Mouse (Mus musculus): ENCODE results near the gene Gnai2. TPM values are rescaled to one million over a fixed set of nuclear protein-coding genes. Genes with fewer than 3 reads are reported as not detected.
"Not testable (repeated sequence)": the region's sequence is repeated elsewhere in the genome, so short reads cannot be mapped to it uniquely, and the experiment has no call there.

The Gnai2 gene
- polyA plus RNA-seq, 1 experiment = 388 TPM

- Histone ChIP-seq H3K4me3 (ENCODE audit: insufficient read depth, low read length) (peak within 1 kb of the TSS; percentile 81), H3K4me1 (ENCODE audit: control insufficient read depth, insufficient read depth, low read length) (peaks cover 4% of the 10 kb centered on the region; the same call in 1 of the 2 replicates), H3K27ac (ENCODE audit: insufficient read depth, low read length) (peak within 1 kb of the TSS; percentile 31; the same call in 1 of the 2 replicates)
- no peak for TF ChIP-seq CTCF (IDR thresholded peaks at IDR 0.05; ENCODE audit: borderline replicate concordance, insufficient read depth, low read length)
- TF ChIP-seq POLR2A (IDR thresholded peaks at IDR 0.05; ENCODE audit: low read depth, low read length) = no peak
These were observed 67.4 kb downstream of the Gnai2 start, which contains the start of gene Hyal2 for GRCm38 (mm10) chr9:107567702-107568319. Gene Hyal2 (plus strand): TSS chr9:107567945.

- Histone ChIP-seq H3K4me3 (ENCODE audit: insufficient read depth, low read length) (no peak overlapping the region), H3K4me1 (ENCODE audit: control insufficient read depth, insufficient read depth, low read length) (peaks cover 4% of the 10 kb centered on the region; the same call in 1 of the 2 replicates), H3K27ac (ENCODE audit: insufficient read depth, low read length) (no peak overlapping the region)
- TF ChIP-seq CTCF (IDR thresholded peaks at IDR 0.05; ENCODE audit: borderline replicate concordance, insufficient read depth, low read length) (no peak), POLR2A (IDR thresholded peaks at IDR 0.05; ENCODE audit: low read depth, low read length) (no peak)
These were observed 68.3 kb downstream of the Gnai2 start for GRCm38 (mm10) chr9:107566855-107567254.

GRCm38 (mm10) chr9:107566041-107566709, 69.0 kb downstream of the Gnai2 start:
- peaks cover 4% of the 10 kb centered on the region; the same call in 1 of the 2 replicates for H3K4me1 ChIP-seq (ENCODE audit: control insufficient read depth, insufficient read depth, low read length)
- no peak overlapping the region for H3K4me3 ChIP-seq (ENCODE audit: insufficient read depth, low read length)
- no peak overlapping the region for H3K27ac ChIP-seq (ENCODE audit: insufficient read depth, low read length)
- TF ChIP-seq POLR2A (IDR thresholded peaks at IDR 0.05; ENCODE audit: low read depth, low read length) = no peak
- TF ChIP-seq CTCF (IDR thresholded peaks at IDR 0.05; ENCODE audit: borderline replicate concordance, insufficient read depth, low read length) = peak; percentile 83; the same call in 1 of the 2 replicates

GRCm38 (mm10) chr9:107565556-107565955, 69.6 kb downstream of the Gnai2 start:
- not testable (repeated sequence) for H3K27ac ChIP-seq (ENCODE audit: insufficient read depth, low read length); H3K4me3 ChIP-seq (ENCODE audit: insufficient read depth, low read length); H3K4me1 ChIP-seq (ENCODE audit: control insufficient read depth, insufficient read depth, low read length)

Other genes starting within 250 kb of the Gnai2 start
- gene Cacna2d2, start 235.8 kb downstream of the Gnai2 start, polyA plus RNA-seq (2011; ENCODE audit: insufficient read length, low read depth, missing spikeins) = not detected in 2 replicates
- 21.4 and 26.1 TPM in 2 replicates for gene Tmem115, start 101.4 kb downstream of the Gnai2 start, polyA plus RNA-seq (2011; ENCODE audit: insufficient read length, low read depth, missing spikeins)
- gene Cyb561d2, start 93.2 kb downstream of the Gnai2 start, polyA plus RNA-seq (2011; ENCODE audit: insufficient read length, low read depth, missing spikeins) = 14.4 and 18.3 TPM in 2 replicates
- 16.7 and 18.9 TPM in 2 replicates for gene Nprl2, start 93.1 kb downstream of the Gnai2 start, polyA plus RNA-seq (2011; ENCODE audit: insufficient read length, low read depth, missing spikeins)
- gene Zmynd10, start 88.1 kb downstream of the Gnai2 start, polyA plus RNA-seq (2011; ENCODE audit: insufficient read length, low read depth, missing spikeins) = 0.79 TPM in 1 of 2 replicates, not detected in the other
- gene Rassf1, start 83.8 kb downstream of the Gnai2 start, polyA plus RNA-seq (2011; ENCODE audit: insufficient read length, low read depth, missing spikeins) = 72.6 and 86.5 TPM in 2 replicates
- gene Tusc2, start 72.1 kb downstream of the Gnai2 start, polyA plus RNA-seq (2011; ENCODE audit: insufficient read length, low read depth, missing spikeins) = 14.5 and 15.6 TPM in 2 replicates
- gene Hyal2, start 67.4 kb downstream of the Gnai2 start, polyA plus RNA-seq (2011; ENCODE audit: insufficient read length, low read depth, missing spikeins) = 28.0 and 34.4 TPM in 2 replicates
- gene Hyal1, start 58.4 kb downstream of the Gnai2 start, polyA plus RNA-seq (2011; ENCODE audit: insufficient read length, low read depth, missing spikeins) = 13.9 and 15.6 TPM in 2 replicates
- 11.3 and 15.4 TPM in 2 replicates for gene Naa80, start 56.5 kb downstream of the Gnai2 start, polyA plus RNA-seq (2011; ENCODE audit: insufficient read length, low read depth, missing spikeins)
- 0.40 and 0.76 TPM in 2 replicates for gene Hyal3, start 54.5 kb downstream of the Gnai2 start, polyA plus RNA-seq (2011; ENCODE audit: insufficient read length, low read depth, missing spikeins)
- gene Ifrd2, start 47.7 kb downstream of the Gnai2 start, polyA plus RNA-seq (2011; ENCODE audit: insufficient read length, low read depth, missing spikeins) = 31.1 and 31.5 TPM in 2 replicates
- gene Sema3b, start 26.1 kb downstream of the Gnai2 start, polyA plus RNA-seq (2011; ENCODE audit: insufficient read length, low read depth, missing spikeins) = 9.5 and 16.6 TPM in 2 replicates
- 1.1 TPM in 1 of 2 replicates, not detected in the other for gene Slc38a3, start 34.2 kb upstream of the Gnai2 start, polyA plus RNA-seq (2011; ENCODE audit: insufficient read length, low read depth, missing spikeins)
- gene Gnat1, start 44.3 kb upstream of the Gnai2 start, polyA plus RNA-seq (2011; ENCODE audit: insufficient read length, low read depth, missing spikeins) = not detected in 2 replicates
- 68.0 and 88.1 TPM in 2 replicates for gene Sema3f, start 75.1 kb upstream of the Gnai2 start, polyA plus RNA-seq (2011; ENCODE audit: insufficient read length, low read depth, missing spikeins)
- gene Rbm5, start 135.6 kb upstream of the Gnai2 start, polyA plus RNA-seq (2011; ENCODE audit: insufficient read length, low read depth, missing spikeins) = 199 and 248 TPM in 2 replicates
- 83.3 and 87.1 TPM in 2 replicates for gene Rbm6, start 237.9 kb upstream of the Gnai2 start, polyA plus RNA-seq (2011; ENCODE audit: insufficient read length, low read depth, missing spikeins)

Measured in embryonic fibroblast, embryonic 13.5 days (primary cell).